Mouse (Mus musculus) bone marrow, adult 2 months (tissue): ENCODE data around the gene Fbln1. TPM values are rescaled to one million over a fixed set of nuclear protein-coding genes. Genes with fewer than 3 reads are reported as not detected.

Experiments
- H3K27ac ChIP-seq: fragments of 200-500 bp; 2 replicates; pipeline ENCODE4 v1.5.1; 2012; ENCODE audit warnings: low read depth, mild to moderate bottlenecking, control low read depth, inconsistent platforms, low read length; ENCODE audit not compliant: control insufficient read depth, poor library complexity, insufficient read depth
- H3K4me1 ChIP-seq: fragments of 200-500 bp; 2 replicates; pipeline ENCODE4 v1.6.1; 2011; ENCODE audit warnings: low read length; ENCODE audit not compliant: control insufficient read depth, insufficient read depth
- H3K4me3 ChIP-seq: fragments of 200-500 bp; replicated peaks from 2 replicates; pipeline ENCODE3; 2011; ENCODE audit warnings: mild to moderate bottlenecking, low read depth, low read length, control low read depth; ENCODE audit not compliant: control insufficient read depth
- CTCF ChIP-seq: fragments of 200-500 bp; IDR thresholded peaks from 2 replicates; pipeline ENCODE4 v1.5.1; 2011; ENCODE audit warnings: low read length, control low read depth; ENCODE audit not compliant: control insufficient read depth, insufficient read depth
- POLR2A ChIP-seq: fragments of 200-500 bp; IDR thresholded peaks from 2 replicates; pipeline ENCODE4 v1.6.1; 2011; ENCODE audit warnings: low read depth, mild to moderate bottlenecking, control low read depth, low read length, borderline replicate concordance; ENCODE audit not compliant: control insufficient read depth
- WGBS: fragments of 180-500 bp; shearing (Covaris S2); methylation state at CpG from one replicate; pipeline ENCODE4 v1.1.7; 2018; 5-methylcytosine and 5-hydroxymethylcytosine counted together
- polyA plus RNA-seq: library from polyadenylated mRNA; stranded (reverse); fragments of >200 nt; gene quantifications from 2 replicates; pipeline ENCODE4 v1.2.4, GENCODE M21; 2011; ENCODE audit warnings: low replicate concordance; ENCODE audit not compliant: missing spikeins, insufficient read depth, insufficient read length

Fbln1 gene
- polyA plus RNA-seq, 1 experiment, result 2.0 TPM

GRCm38 (mm10) chr15:85209341-85209740 lies 3.6 kb downstream of the Fbln1 start:
- Histone ChIP-seq H3K4me1 (no peaks in the 10 kb centered on the region), H3K4me3 (no peak overlapping the region), H3K27ac (no peak overlapping the region)
- 80% methylated on average over 3 of the region's 3 CpGs for WGBS
- TF ChIP-seq CTCF (no peak; the same call in 1 of the 2 replicates), POLR2A (no peak)

GRCm38 (mm10) chr15:85210686-85211085 lies 4.9 kb downstream of the Fbln1 start:
- no peak for TF ChIP-seq POLR2A
- TF ChIP-seq CTCF, result no peak
- 84% methylated on average over 12 of the region's 12 CpGs for WGBS
- Histone ChIP-seq H3K4me1 (no peaks in the 10 kb centered on the region), H3K27ac (no peak overlapping the region), H3K4me3 (no peak overlapping the region)

- Histone ChIP-seq H3K4me3 (no peak overlapping the region), H3K4me1 (no peaks in the 10 kb centered on the region), H3K27ac (no peak overlapping the region)
- TF ChIP-seq POLR2A, result no peak
- no peak for TF ChIP-seq CTCF
- WGBS, result 85% methylated on average over 18 of the region's 18 CpGs
Measured at GRCm38 (mm10) chr15:85211101-85211760, 5.5 kb downstream of the Fbln1 start.

- 90% methylated on average over 7 of the region's 7 CpGs for WGBS
Measured at GRCm38 (mm10) chr15:85216069-85216813, 10.5 kb downstream of the Fbln1 start.

GRCm38 (mm10) chr15:85218617-85219265 lies 13.0 kb downstream of the Fbln1 start:
- H3K4me1 ChIP-seq, result no peaks in the 10 kb centered on the region; the same call in 1 of the 2 replicates
- TF ChIP-seq CTCF, result no peak
- TF ChIP-seq POLR2A, result no peak
- no peak overlapping the region for H3K27ac ChIP-seq
- 84% methylated on average over 5 of the region's 5 CpGs for WGBS
- H3K4me3 ChIP-seq, result no peak overlapping the region

More at GRCm38 (mm10) chr15:85216069-85216813, 10.5 kb downstream of the Fbln1 start:
- no peak overlapping the region for H3K4me3 ChIP-seq
- no peaks in the 10 kb centered on the region; the same call in 1 of the 2 replicates for H3K4me1 ChIP-seq
- no peak for TF ChIP-seq CTCF
- TF ChIP-seq POLR2A, result no peak
- no peak overlapping the region for H3K27ac ChIP-seq

GRCm38 (mm10) chr15:85220371-85220770 lies 14.6 kb downstream of the Fbln1 start:
- WGBS, result 80% methylated on average over 6 of the region's 6 CpGs
- Histone ChIP-seq H3K4me1 (no peaks in the 10 kb centered on the region; the same call in 1 of the 2 replicates), H3K4me3 (no peak overlapping the region), H3K27ac (no peak overlapping the region)
- TF ChIP-seq POLR2A (no peak), CTCF (no peak)

GRCm38 (mm10) chr15:85221115-85221854 lies 15.5 kb downstream of the Fbln1 start:
- H3K4me3 ChIP-seq, result no peak overlapping the region
- WGBS, result 58% methylated on average over 12 of the region's 12 CpGs
- no peak for TF ChIP-seq POLR2A
- TF ChIP-seq CTCF, result no peak
- no peak overlapping the region for H3K27ac ChIP-seq
- no peaks in the 10 kb centered on the region; the same call in 1 of the 2 replicates for H3K4me1 ChIP-seq
